Mouse (Mus musculus) thymus, adult 2 months (tissue): ENCODE data around the gene Slc7a8. TPM values are rescaled to one million over a fixed set of nuclear protein-coding genes. Genes with fewer than 3 reads are reported as not detected.

Experiments used
- DNase-seq: peaks from one replicate; pipeline ENCODE4 v3.0.0; 2021
- H3K27ac ChIP-seq: fragments of 200-500 bp; 2 replicates; pipeline ENCODE4 v1.5.1; 2012; ENCODE audit warnings: low read length, control low read depth; ENCODE audit not compliant: control insufficient read depth, insufficient read depth
- H3K27me3 ChIP-seq: fragments of 200-500 bp; 2 replicates; pipeline ENCODE4 v1.6.1; 2012; ENCODE audit warnings: mild to moderate bottlenecking, low read length, moderate library complexity, mixed read lengths; ENCODE audit not compliant: control insufficient read depth, insufficient read depth
- H3K36me3 ChIP-seq: fragments of 200-500 bp; 2 replicates; pipeline ENCODE4 v1.6.1; 2012; ENCODE audit warnings: mild to moderate bottlenecking, low read length, moderate library complexity; ENCODE audit not compliant: control insufficient read depth, insufficient read depth
- H3K4me1 ChIP-seq: fragments of 200-500 bp; replicated peaks from 2 replicates; pipeline ENCODE4 v1.6.1; 2012; ENCODE audit warnings: low read length; ENCODE audit not compliant: control insufficient read depth, insufficient read depth
- H3K4me3 ChIP-seq: fragments of 200-500 bp; 2 replicates; pipeline ENCODE4 v1.5.1; 2012; ENCODE audit warnings: mild to moderate bottlenecking, low read length, control low read depth, moderate library complexity; ENCODE audit not compliant: control insufficient read depth, insufficient read depth
- CTCF ChIP-seq: fragments of 200-500 bp; IDR thresholded peaks from 2 replicates; pipeline ENCODE4 v1.5.1; 2012; ENCODE audit warnings: mild to moderate bottlenecking, control low read depth, low read length, moderate library complexity, borderline replicate concordance; ENCODE audit not compliant: control insufficient read depth, poor library complexity, insufficient read depth; ENCODE audit errors: extremely low read depth
- POLR2A ChIP-seq: fragments of 200-500 bp; IDR thresholded peaks from 2 replicates; pipeline ENCODE4 v1.6.1; 2012; ENCODE audit warnings: mild to moderate bottlenecking, low read length, control low read depth, moderate library complexity; ENCODE audit not compliant: control insufficient read depth, poor library complexity, insufficient read depth; ENCODE audit errors: extremely low read depth
- WGBS: fragments of 180-500 bp; shearing (Covaris S2); methylation state at CpG from one replicate; pipeline ENCODE4 v1.1.7; 2018; 5-methylcytosine and 5-hydroxymethylcytosine counted together
- polyA plus RNA-seq: library from polyadenylated mRNA; depleted of rRNA; stranded (reverse); fragments of >200 nt; gene quantifications from 2 replicates; pipeline ENCODE4 v1.2.3, GENCODE M21; 2012

The Slc7a8 gene
- polyA plus RNA-seq, 1 experiment = 11.6 TPM

DNA sequence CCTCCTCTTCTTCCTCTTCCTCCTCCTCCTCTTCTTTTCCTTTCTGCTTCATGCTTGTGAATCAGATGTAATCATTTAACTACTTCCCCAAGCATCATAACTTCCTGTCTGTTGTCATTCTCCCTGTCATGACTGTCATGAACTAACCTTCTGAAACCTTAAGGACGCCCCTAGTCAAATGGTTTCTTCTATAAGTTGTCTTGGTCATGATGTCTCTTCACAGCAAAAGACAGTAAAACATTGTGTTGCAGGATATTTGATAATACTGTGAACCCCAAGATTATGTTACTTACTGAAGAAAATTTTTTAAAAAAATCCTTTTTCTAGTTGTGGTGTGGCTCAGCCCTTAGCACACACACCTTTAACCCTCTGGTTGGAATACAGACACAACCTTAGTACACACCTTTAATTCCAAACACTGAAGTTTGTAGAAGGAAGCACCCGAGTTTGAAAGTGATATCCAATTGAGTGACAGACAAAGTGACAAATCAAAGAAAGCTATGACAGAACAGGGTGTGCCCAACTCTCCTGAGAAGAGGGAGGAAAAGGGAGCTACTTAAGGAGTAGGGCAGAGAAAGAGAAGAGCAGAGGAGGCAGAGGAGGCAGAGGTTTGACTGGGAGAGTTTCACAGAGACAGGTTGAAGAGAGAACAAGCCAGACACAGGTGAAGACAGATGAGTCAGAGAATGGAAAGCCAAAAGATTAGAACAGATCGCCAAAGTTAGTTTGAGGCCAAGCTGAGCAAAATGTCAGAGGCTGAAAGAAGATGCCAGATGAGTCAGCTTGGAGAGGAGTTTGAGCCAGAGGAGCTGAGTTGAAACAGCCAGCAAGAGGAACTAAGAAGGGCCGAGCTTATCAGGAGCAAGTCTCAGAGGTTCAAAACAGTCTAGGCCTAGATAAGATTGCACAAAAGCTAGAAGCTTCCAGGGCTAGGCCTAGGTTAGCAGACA, 27.2 kb upstream of the Slc7a8 start:
- H3K27ac ChIP-seq = no peak overlapping the region
- 62% methylated on average over 4 of the region's 4 CpGs for WGBS
- H3K27me3 ChIP-seq = no peaks in the 10 kb centered on the region
- H3K36me3 ChIP-seq = no peaks in the 10 kb centered on the region
- H3K4me1 ChIP-seq = no peaks in the 10 kb centered on the region
- DNase-seq = no peak
- TF ChIP-seq POLR2A (no peak), CTCF (no peak)
- H3K4me3 ChIP-seq = no peak overlapping the region

GRCm38 (mm10) chr14:54806124-54806523, 24.4 kb upstream of the Slc7a8 start:
- Histone ChIP-seq H3K4me3 (no peak overlapping the region), H3K4me1 (no peaks in the 10 kb centered on the region; the same call in 1 of the 2 replicates), H3K27ac (no peak overlapping the region), H3K27me3 (no peaks in the 10 kb centered on the region), H3K36me3 (no peaks in the 10 kb centered on the region)
- TF ChIP-seq POLR2A (no peak), CTCF (no peak)
- 88% methylated on average over 4 of the region's 4 CpGs for WGBS
- DNase-seq = no peak

- no peaks in the 10 kb centered on the region for H3K36me3 ChIP-seq
- no peak for DNase-seq
- TF ChIP-seq POLR2A = no peak
- TF ChIP-seq CTCF = no peak
- H3K27ac ChIP-seq = no peak overlapping the region
- WGBS = 27% methylated on average over 4 of the region's 4 CpGs
- H3K27me3 ChIP-seq = no peaks in the 10 kb centered on the region
- no peak overlapping the region for H3K4me3 ChIP-seq
- H3K4me1 ChIP-seq = no peaks in the 10 kb centered on the region; the same call in 1 of the 2 replicates
Observed at GRCm38 (mm10) chr14:54802428-54802827, 20.7 kb upstream of the Slc7a8 start.

- WGBS = 79% methylated on average over 10 of the region's 10 CpGs
- no peaks in the 10 kb centered on the region for H3K36me3 ChIP-seq
Observed at GRCm38 (mm10) chr14:54799686-54800085, 17.9 kb upstream of the Slc7a8 start.

DNA sequence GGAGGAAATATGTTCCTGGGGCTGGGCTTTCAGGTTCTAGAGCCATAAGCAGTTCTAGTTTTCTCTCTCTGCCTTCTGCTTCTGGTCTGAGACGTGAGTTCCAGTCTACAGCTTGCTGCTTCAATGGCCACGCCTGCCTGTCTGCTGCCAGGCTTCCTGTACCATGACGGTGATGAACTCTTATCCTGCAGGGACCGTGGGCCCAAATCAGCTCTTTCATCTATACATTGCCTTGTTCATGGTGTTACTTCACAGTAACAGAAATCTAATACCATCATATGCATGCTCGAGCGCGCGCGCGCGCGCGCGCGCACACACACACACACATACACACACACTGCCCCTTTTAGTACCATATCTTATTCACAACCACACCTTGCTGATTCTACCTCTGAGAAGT, 15.0 kb upstream of the Slc7a8 start:
- H3K4me3 ChIP-seq = no peak overlapping the region
- no peak overlapping the region for H3K27ac ChIP-seq
- no peaks in the 10 kb centered on the region for H3K27me3 ChIP-seq
- WGBS = 94% methylated on average over 15 of the region's 15 CpGs
- H3K4me1 ChIP-seq = no peaks in the 10 kb centered on the region
- no peaks in the 10 kb centered on the region for H3K36me3 ChIP-seq
- no peak for DNase-seq
- no peak for TF ChIP-seq CTCF
- no peak for TF ChIP-seq POLR2A

More at GRCm38 (mm10) chr14:54799686-54800085, 17.9 kb upstream of the Slc7a8 start:
- no peak for TF ChIP-seq POLR2A
- no peak for TF ChIP-seq CTCF
- no peak for DNase-seq
- H3K27me3 ChIP-seq = no peaks in the 10 kb centered on the region
- H3K4me3 ChIP-seq = no peak overlapping the region
- H3K27ac ChIP-seq = no peak overlapping the region
- no peaks in the 10 kb centered on the region; the same call in 1 of the 2 replicates for H3K4me1 ChIP-seq

DNA sequence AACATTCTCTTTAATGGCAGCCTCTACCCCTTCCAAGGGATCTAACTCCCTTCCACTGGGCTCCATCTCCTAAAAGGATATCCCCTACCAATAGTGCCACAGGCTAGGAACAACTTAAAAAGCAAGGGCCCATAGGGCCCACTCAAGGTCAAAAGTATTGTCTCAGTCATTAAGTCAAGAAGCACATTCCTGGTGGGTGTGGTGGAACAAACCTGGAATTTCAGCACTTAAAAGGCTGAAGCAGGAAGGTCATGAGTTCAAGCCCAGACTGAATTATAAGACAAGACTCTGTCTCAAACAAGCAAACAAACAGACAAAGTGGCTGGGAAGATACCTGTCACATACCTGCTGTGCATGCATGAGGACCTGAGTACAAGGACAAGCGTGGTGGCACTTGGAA, 14.2 kb upstream of the Slc7a8 start:
- WGBS = 100% methylated on average over 1 of the region's 1 CpGs
- H3K4me1 ChIP-seq = no peaks in the 10 kb centered on the region
- H3K4me3 ChIP-seq = no peak overlapping the region
- H3K27me3 ChIP-seq = no peaks in the 10 kb centered on the region
- H3K27ac ChIP-seq = no peak overlapping the region
- no peak for DNase-seq
- TF ChIP-seq CTCF (no peak), POLR2A (no peak)
- H3K36me3 ChIP-seq = no peaks in the 10 kb centered on the region
